In the genomic region with DNA sequence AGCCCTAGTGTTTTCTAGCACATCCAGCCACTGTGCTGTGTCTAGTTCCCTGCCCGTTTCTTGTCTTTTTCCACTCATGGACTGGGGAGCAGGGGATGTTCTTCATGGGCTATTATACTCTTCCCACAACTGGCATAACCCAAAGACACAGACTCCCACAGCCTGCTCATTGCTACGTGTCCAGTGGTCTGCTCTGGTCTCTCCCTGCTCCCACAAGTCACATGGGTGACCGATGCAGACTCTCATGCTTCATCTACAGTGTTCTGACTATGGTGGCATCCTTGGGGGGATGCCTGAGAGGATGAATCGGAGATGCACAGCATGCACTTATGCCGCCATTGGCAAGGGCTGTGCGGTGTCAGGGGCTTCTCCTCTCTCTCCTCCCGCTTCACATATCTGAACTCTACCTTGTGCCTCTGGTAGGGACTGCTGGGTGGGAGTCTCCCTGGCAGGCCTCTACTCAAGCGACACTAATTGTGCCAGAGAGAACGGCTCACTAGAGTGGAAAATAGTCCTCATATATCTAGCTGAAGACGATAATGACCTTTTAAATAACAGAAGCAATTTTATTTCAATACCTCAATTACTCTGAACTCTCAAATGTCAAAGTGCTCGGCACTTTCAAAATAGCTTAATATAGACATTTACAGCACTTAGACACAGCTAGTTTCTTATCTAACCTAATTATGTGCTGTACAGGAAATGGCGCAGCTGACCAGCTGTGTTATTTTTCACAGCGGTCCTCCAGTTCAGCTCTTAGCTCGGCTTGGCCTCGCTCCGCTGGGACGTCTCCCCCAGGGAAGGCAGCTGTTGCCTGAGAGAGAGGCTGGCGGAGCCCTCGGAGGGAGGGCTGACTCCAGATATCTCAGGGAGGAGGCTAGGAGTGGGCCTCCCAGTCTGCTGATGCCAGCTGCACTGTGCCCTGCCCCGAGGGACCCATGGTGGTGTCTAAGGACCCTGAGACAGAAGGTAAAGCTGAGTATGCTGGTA, we compare ENCODE assay signal across 8 mouse cellular contexts. TPM values are rescaled to one million over a fixed set of nuclear protein-coding genes. Genes with fewer than 3 reads are reported as not detected.
DNase-seq lines count a peak whose midpoint lies in the region; ATAC-seq lines count a peak whose summit lies in the region.

No protein-coding gene starts in this region.

- H3K36me3 ChIP-seq in midbrain, embryonic 10.5 days, result no peaks in the 10 kb centered on the region
- no peaks in the 10 kb centered on the region for H3K36me3 ChIP-seq in midbrain, embryonic 11.5 days (ENCODE audit: control insufficient read depth, insufficient read depth, low read length)
- H3K36me3 ChIP-seq in hindbrain, embryonic 10.5 days, result no peaks in the 10 kb centered on the region
- no peaks in the 10 kb centered on the region for H3K36me3 ChIP-seq in limb, embryonic 11.5 days (ENCODE audit: control insufficient read depth, insufficient read depth, low read length)
- H3K36me3 ChIP-seq in neural tube, embryonic 14.5 days (ENCODE audit: control insufficient read depth, insufficient read depth, low read length), result no peaks in the 10 kb centered on the region

- no peak for ATAC-seq in midbrain, embryonic 11.5 days (ENCODE audit: low FRiP score)
- ATAC-seq in limb, embryonic 11.5 days (ENCODE audit: insufficient number of reproducible peaks, low FRiP score, low TSS enrichment, low read depth), result no peak
- peak; percentile 73 for ATAC-seq in neural tube, embryonic 14.5 days (ENCODE audit: low read depth)

- peaks cover 14% of the 10 kb centered on the region for H3K4me1 ChIP-seq in midbrain, embryonic 10.5 days
- no peaks in the 10 kb centered on the region for H3K4me1 ChIP-seq in midbrain, embryonic 11.5 days (ENCODE audit: control insufficient read depth, insufficient read depth, low read length)
- H3K4me1 ChIP-seq in hindbrain, embryonic 10.5 days (replicated peaks), result peaks cover 26% of the 10 kb centered on the region
- peaks cover 5% of the 10 kb centered on the region for H3K4me1 ChIP-seq in limb, embryonic 11.5 days (ENCODE audit: control insufficient read depth, insufficient read depth, low read length)
- peaks cover 15% of the 10 kb centered on the region; the same call in 1 of the 2 replicates for H3K4me1 ChIP-seq in neural tube, embryonic 14.5 days (ENCODE audit: control insufficient read depth, insufficient read depth, low read length)

- H3K9ac ChIP-seq in midbrain, embryonic 11.5 days (ENCODE audit: low read length), result no peak overlapping the region
- H3K9ac ChIP-seq in limb, embryonic 11.5 days (ENCODE audit: low read length), result no peak overlapping the region
- H3K9ac ChIP-seq in neural tube, embryonic 14.5 days (replicated peaks; ENCODE audit: low read depth, low read length), result no peak overlapping the region

- no peak overlapping the region for H3K4me3 ChIP-seq in midbrain, embryonic 10.5 days
- H3K4me3 ChIP-seq in midbrain, embryonic 11.5 days (ENCODE audit: low read depth, low read length), result no peak overlapping the region
- H3K4me3 ChIP-seq in hindbrain, embryonic 10.5 days, result no peak overlapping the region
- no peak overlapping the region for H3K4me3 ChIP-seq in limb, embryonic 11.5 days (ENCODE audit: low read depth, low read length)
- H3K4me3 ChIP-seq in neural tube, embryonic 14.5 days (ENCODE audit: low read depth, low read length), result no peak overlapping the region

- DNase-seq in midbrain, embryonic 10.5 days (ENCODE audit: low spot score), result no peak
- no peak for DNase-seq in midbrain, embryonic 11.5 days (ENCODE audit: low spot score, missing footprints)
- peak; percentile 39 for DNase-seq in forelimb bud, embryonic 11.5 days (ENCODE audit: low read depth, low spot score)
- peak; percentile 24 for DNase-seq in hindbrain, embryonic 10.5 days (ENCODE audit: low spot score)
- DNase-seq in limb, embryonic 11.5 days (ENCODE audit: low spot score), result peak; percentile 50
- no peak for DNase-seq in thymus, postnatal 4 days
- DNase-seq in thymus, postnatal 10 days (ENCODE audit: low spot score in 2 of 2), result no peak

- H3K27ac ChIP-seq in midbrain, embryonic 10.5 days (replicated peaks), result 0 out of 2 replicates have a peak overlapping the region, but pooled peaks have one; percentile 38
- H3K27ac ChIP-seq in midbrain, embryonic 11.5 days (ENCODE audit: low read depth, low read length), result no peak overlapping the region
- H3K27ac ChIP-seq in hindbrain, embryonic 10.5 days, result peak overlapping the region; percentile 51; the same call in 1 of the 2 replicates
- no peak overlapping the region for H3K27ac ChIP-seq in limb, embryonic 11.5 days (replicated peaks; ENCODE audit: low read depth, low read length)
- peak overlapping the region; percentile 34; the same call in 1 of the 2 replicates for H3K27ac ChIP-seq in neural tube, embryonic 14.5 days (ENCODE audit: low read depth, low read length)

- H3K27me3 ChIP-seq in midbrain, embryonic 10.5 days (ENCODE audit: low read depth, poor library complexity, severe bottlenecking), result no peaks in the 10 kb centered on the region
- H3K27me3 ChIP-seq in midbrain, embryonic 11.5 days (ENCODE audit: control insufficient read depth, insufficient read depth, low read length), result no peaks in the 10 kb centered on the region
- no peaks in the 10 kb centered on the region for H3K27me3 ChIP-seq in hindbrain, embryonic 10.5 days (ENCODE audit: insufficient read depth, poor library complexity, severe bottlenecking)
- H3K27me3 ChIP-seq in limb, embryonic 11.5 days (ENCODE audit: control insufficient read depth, insufficient read depth, low read length), result no peaks in the 10 kb centered on the region
- H3K27me3 ChIP-seq in neural tube, embryonic 14.5 days (ENCODE audit: control insufficient read depth, insufficient read depth, low read length), result no peaks in the 10 kb centered on the region

- no peak overlapping the region for H3K4me2 ChIP-seq in midbrain, embryonic 11.5 days
- no peak overlapping the region for H3K4me2 ChIP-seq in limb, embryonic 11.5 days (ENCODE audit: low read depth, severe bottlenecking)
- peak overlapping the region; percentile 16; the same call in 1 of the 2 replicates for H3K4me2 ChIP-seq in neural tube, embryonic 14.5 days (ENCODE audit: low read depth, low read length)

- no peaks in the 10 kb centered on the region for H3K9me3 ChIP-seq in midbrain, embryonic 10.5 days (replicated peaks)
- no peaks in the 10 kb centered on the region for H3K9me3 ChIP-seq in midbrain, embryonic 11.5 days (ENCODE audit: control insufficient read depth, low read length)
- H3K9me3 ChIP-seq in hindbrain, embryonic 10.5 days, result no peaks in the 10 kb centered on the region
- no peaks in the 10 kb centered on the region for H3K9me3 ChIP-seq in limb, embryonic 11.5 days (ENCODE audit: control insufficient read depth, low read length)
- no peaks in the 10 kb centered on the region for H3K9me3 ChIP-seq in neural tube, embryonic 14.5 days (ENCODE audit: control insufficient read depth, low read length)

- 76% methylated on average over 20 of the region's 20 CpGs for WGBS in midbrain, embryonic 10.5 days
- WGBS in midbrain, embryonic 11.5 days, result 79% methylated on average over 20 of the region's 20 CpGs
- 66% methylated on average over 20 of the region's 20 CpGs for WGBS in hindbrain, embryonic 10.5 days
- WGBS in limb, embryonic 11.5 days, result 54% methylated on average over 20 of the region's 20 CpGs
- WGBS in neural tube, embryonic 14.5 days, result 32% methylated on average over 20 of the region's 20 CpGs

RNA-seq across cellular contexts. Expression of a gene that starts 40.6 kb away (rescaled TPM):
- 0.43 and 0.47 TPM in 2 replicates for polyA plus RNA-seq in midbrain, embryonic 10.5 days (2016; fragmentation: Nextera tagmentation; extraction: Ambion mirVana)
- 0.23 and 0.25 TPM in 2 replicates for polyA plus RNA-seq in midbrain, embryonic 11.5 days (2014; fragmentation: Nextera tagmentation; extraction: Ambion mirVana)
- 0.40 and 0.65 TPM in 2 replicates for polyA plus RNA-seq in hindbrain, embryonic 10.5 days (2016; fragmentation: Nextera tagmentation; extraction: Ambion mirVana)
- 0.52 and 1.0 TPM in 2 replicates for polyA plus RNA-seq in limb, embryonic 11.5 days (2014; fragmentation: Nextera tagmentation; extraction: Ambion mirVana)
- polyA plus RNA-seq in neural tube, embryonic 14.5 days (2014; fragmentation: Nextera tagmentation; extraction: Ambion mirVana), result 0.31 and 0.46 TPM in 2 replicates

Comparison
In these comparisons a context has a peak if more than half of its experiments do, and no peak if none do; other contexts are left out.
1. H3K27ac ChIP-seq: peak in midbrain, embryonic 10.5 days (single experiment), hindbrain, embryonic 10.5 days (single experiment) and neural tube, embryonic 14.5 days (single experiment); none in midbrain, embryonic 11.5 days (single experiment) and limb, embryonic 11.5 days (single experiment).
2. DNase-seq: peak in forelimb bud, embryonic 11.5 days (single experiment), hindbrain, embryonic 10.5 days (single experiment) and limb, embryonic 11.5 days (single experiment); none in midbrain, embryonic 10.5 days (single experiment), midbrain, embryonic 11.5 days (single experiment), thymus, postnatal 4 days (single experiment) and thymus, postnatal 10 days (0 of 2).